Mouse (Mus musculus): ENCODE results near the gene Cd93.

Cd93 gene

DNA sequence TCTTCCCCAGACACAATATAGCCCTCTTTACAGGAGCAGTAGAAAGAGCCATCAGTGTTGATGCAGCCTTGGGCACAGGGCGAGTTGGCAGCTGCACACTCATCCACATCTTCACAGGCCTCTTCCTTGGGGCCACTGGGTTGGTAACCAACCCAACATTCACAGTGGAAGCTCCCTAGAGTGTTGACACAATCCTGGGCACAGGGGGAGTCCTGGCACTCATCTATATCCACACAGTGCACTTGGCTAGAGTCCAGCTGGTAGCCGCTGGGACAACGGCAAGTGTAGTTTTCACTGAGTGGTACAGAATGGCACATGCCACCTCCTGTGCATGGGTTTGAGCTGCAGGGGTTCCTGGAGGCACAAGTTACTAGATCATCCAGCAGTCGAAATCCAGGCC is 1.2 kb downstream of the Cd93 start:
- no peak for DNase-seq (ENCODE audit: low spot score)

DNA sequence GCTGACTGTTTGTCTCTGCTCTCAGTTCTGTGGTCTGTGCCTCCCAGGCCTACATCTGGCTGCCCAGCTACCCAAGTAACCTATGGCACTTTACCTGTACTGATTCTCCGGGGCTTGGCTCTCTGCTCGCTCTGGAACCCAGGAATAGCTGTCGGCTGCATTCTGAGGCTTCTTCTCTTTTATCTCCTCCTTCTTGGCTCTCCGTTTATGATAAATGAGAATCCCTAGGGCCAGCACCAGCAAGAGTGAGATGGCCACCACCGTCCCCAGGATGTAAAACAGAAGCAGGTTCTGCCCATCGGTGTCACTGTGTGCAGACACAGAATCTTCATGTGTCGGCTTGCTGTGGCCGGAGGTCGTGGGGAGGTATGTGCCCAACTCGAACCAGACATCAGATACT is 1.9 kb downstream of the Cd93 start:
- no peak for DNase-seq (ENCODE audit: low spot score)

DNA sequence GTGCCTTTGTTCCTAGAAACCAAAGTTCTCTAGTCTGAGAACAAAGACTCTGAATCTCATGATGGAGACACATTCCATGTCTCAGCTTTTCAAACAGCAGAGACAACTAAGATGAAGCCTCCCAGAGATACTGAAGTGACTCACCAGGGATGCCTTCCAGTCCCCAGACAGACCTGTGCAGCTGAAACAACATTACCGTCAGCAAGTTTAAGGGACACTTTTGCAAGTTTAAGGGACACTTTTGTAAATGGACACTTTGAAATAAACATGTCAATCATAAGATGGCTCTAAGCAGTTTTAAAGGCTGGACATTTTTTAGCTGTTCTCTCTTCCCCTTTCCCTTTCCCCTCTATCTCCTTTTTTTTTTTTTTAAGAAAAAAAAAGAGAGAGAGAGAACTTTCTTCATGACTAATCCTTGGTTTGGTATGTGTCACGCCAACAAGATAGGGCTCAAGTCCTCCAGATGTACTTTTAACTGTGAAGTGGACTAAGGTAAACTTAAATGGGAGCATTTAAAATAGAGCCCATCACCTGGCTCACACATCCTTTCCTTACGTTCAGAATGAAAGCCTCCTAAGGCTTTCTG is 3.6 kb downstream of the Cd93 start:
- no peak for DNase-seq (ENCODE audit: low spot score)

DNA sequence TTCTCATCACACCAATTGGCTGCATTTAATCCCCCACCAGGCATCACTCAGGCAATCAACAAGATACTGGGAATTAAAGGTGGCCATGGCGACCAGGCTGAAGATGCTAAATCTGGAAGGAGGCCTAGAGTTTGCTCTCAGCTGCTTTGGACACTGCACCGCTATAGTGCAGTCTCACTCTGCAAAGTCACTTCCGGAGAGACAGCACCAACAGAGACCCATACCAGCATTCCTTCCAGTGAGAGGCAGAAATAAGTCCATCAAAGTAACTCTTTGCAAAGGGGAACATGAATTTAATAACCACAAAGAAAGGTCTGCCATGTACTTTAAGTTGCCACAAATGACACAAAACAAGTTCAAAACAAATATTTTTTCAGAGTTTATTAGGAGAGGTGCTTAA is 7.1 kb downstream of the Cd93 start:
- no peak for DNase-seq (ENCODE audit: low spot score)

DNA sequence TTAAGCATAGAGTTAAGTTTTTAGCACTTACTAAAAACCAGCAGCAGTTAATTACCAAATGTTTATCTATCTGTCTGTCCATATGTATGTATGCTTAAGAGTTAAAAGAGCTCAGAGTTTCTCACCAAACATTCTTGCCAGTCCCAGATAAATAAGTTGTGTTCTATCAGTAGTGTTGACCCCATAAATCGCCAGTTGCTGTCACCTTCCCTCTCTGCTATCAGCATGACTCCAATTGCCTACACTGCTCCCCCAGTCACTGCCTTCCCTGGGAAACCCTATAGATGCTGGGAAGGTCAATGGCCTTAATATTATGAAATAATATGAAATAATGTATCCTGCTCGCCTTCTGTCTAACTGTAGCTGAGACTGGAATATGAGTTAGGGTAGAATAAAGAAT is 11.0 kb downstream of the Cd93 start:
- DNase-seq (ENCODE audit: low spot score), result no peak

DNA sequence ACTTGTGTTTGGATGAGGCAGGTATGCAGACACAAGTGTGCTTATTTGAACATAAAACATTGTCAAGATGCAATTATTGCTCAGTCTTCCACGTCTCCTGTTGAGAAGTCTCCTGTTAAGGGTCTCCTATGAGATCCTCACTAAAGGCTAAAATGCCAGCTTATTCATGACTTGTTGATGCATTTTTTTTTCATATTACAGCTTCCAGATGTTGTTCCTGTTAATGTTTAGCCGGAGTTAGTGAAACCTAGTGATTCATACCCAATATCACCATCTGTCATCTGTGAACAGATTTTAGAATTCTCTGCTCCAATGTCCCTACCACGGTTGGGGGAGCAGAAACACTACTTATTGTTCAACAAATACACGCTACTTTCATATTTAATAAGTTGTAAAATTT is 12.4 kb downstream of the Cd93 start:
- DNase-seq (ENCODE audit: low spot score), result no peak

DNA sequence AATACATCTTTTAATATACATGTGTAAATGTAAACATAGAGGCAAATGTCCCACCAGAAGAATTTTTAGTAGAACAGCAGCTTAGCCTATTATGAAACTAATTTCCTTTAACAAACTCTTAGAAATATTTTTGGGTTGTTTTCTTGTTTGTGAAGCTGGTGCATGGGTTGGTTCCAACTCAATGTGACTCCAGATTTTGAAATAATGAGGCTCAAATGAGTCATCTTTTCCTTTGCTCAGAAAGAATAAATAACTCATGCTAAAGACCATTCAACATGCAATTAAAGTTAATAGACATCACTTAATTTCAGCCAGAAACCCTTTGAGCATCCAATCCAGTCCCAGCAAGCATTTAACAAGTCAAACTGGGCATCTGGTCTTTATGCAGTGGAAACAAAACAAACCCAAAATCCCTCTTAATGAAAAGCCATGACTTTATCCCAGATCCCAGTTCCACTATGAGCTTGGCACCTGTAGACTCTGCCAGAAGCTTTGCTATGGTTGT is 14.3 kb downstream of the Cd93 start:
- no peak for DNase-seq (ENCODE audit: low spot score)

DNA sequence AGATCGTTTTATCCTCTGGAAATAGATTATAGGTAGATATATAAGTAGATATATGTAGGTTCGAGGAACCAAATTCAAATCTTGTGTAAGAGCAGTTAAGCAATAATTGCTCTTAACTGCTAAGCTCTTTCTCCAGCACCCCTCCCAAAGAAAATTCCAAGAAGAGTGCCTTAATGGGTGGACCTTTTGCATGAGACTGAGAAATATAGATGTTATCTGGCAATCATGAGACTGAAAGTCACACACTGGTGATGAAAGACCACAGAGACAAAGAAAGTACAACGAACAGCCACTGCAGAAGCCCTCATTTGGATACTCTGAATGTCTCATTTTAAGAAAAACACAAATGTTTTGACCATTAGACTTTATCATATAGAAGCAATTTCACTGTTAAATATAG is 14.8 kb downstream of the Cd93 start:
- no peak for DNase-seq (ENCODE audit: low spot score)

DNA sequence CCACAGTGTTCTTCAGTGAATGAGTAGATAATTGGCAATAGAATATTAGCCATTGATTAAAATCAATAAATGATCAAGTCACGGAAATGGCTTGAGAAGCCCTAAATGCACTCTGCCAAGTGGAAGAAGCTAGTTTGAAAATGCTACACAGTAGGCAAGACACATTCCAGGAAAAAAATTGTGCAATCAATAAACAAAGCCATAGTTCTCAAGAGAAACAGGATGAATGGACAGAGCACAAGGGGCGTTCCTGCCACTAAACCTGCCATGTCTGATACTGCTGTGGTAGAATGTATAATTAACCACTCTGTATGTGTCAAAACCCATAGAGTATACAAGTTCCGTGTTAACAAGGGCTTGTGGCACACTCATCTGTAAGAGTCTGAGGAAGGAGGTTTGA is 15.8 kb downstream of the Cd93 start:
- no peak for DNase-seq (ENCODE audit: low spot score)

DNA sequence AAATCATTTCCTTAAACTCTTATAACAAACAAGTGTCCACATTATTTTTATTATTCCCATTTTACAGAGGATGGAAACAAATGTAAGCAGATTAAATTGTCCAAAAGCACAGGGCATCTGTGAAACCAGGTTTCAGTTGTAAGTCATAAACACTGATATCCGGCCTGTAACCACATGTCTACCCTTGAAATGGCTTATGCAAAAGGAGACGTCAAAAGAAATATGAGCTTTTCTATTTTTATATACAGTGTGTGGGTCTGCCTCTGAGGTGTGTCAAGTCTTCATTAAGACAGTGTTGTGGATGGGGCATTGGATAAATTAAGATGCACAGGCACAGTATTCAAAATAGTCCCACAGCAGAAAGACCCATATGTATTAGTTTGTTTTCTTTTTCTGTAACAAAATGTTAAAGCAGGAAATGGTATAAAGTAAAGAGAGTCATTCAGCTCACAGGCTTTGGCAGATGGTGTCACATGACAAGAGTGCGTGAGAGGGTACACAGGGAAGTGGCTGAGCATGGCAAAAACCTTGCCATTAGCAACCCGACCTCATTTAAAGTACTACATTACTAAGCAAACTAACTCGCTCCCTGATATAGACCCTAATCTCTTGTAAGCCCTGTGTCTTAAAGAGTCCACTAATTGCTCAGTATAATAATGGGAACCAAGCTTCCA is 17.5 kb downstream of the Cd93 start:
- no peak for DNase-seq (ENCODE audit: low spot score)

DNA sequence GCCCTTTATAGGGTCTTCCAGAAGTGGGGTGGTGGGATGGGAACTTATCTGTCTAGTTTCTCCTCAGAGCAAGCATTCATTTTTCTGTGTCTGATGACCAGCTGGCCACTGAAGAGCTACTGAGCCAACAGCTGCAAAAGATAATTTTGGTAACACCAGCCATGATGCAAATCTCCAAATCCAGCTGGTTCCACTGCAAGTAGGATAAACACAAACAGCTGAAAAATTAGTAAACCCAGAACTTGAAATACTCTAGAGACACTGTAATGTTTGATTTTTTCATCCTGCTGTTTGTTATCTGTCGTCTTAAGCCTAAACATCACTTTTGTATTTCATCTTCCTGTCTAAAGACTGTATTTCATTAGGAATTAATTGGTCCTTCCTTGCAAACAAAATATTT is 21.7 kb downstream of the Cd93 start:
- no peak for DNase-seq (ENCODE audit: low spot score)

DNA sequence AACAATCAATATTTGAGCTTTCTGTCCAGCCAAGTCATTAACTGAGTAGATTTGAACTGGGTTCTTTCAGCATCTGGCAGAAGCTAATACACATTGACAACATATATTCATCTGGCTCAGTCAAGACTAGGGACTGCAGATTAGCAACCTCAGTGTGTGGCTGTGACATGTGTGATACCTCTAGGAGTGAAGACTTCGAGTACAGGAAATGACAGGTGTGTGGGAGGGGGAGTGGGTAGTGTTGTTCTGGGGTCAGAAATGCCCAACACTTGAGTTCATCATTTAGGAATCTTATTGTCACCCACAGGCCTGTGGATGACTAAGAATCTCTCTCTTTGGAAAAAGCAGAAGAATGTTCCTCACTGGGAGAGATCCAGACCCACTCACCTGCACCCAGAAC is 22.3 kb downstream of the Cd93 start:
- no peak for DNase-seq (ENCODE audit: low spot score)

DNA sequence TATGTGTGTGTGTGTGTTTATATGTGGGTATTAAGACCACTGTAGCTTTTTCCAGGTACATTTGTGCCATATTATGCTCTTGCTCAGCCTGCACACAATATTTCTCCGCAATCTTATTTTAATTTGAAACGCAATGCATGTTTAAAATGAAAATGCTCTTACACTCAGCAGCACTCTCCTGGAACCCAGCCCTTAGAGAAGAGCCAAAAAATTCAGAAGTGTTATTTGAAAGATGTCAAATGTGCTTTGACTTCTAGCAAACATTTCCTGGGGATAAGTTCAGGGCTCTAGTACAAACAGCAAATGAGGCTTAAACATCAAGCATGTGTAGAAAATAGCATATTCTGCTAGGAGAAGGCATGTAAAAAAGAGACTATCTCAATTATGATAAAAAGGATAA is 23.6 kb downstream of the Cd93 start:
- no peak for DNase-seq (ENCODE audit: low spot score)

DNA sequence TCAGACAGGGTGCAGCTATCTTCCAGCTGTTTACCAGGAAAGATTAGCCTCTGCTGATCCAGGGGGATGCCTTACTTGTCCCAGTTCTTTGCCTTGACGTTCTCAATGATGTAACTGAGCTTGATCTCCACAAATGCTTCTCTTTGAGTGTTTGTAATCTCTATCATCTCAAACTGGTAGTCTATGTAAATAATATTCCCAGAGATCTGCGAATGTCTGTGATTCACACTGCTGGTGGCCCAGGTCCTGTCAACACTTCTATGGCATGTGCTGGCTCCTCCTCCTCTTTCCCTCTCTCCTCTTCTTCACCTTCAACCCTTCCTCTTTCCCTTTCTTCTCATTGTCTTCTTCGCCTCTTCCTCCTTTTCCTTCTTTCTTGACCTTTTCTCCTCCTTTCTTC is 24.2 kb downstream of the Cd93 start:
- no peak for DNase-seq (ENCODE audit: low spot score)

DNA sequence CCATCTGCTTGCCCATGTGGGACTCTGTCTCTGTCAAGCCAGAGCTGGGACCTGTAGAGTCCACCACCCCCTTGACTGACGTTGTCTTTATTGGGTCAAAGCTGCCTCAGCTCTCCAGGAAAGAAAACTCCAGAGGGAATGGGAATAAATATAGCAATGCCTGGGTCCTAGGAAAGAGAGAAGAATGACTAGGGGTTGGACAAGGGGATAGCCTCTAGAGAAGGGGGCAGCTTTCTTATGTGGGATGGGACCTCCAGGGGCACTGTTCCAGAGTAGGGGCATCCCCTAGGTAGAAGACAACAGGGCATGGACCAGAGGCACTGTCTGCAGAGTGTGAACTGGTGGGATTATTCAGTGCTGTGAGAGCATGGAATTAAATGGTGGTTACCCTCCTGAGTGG is 33.5 kb downstream of the Cd93 start:
- no peak for DNase-seq (ENCODE audit: low spot score)

DNA sequence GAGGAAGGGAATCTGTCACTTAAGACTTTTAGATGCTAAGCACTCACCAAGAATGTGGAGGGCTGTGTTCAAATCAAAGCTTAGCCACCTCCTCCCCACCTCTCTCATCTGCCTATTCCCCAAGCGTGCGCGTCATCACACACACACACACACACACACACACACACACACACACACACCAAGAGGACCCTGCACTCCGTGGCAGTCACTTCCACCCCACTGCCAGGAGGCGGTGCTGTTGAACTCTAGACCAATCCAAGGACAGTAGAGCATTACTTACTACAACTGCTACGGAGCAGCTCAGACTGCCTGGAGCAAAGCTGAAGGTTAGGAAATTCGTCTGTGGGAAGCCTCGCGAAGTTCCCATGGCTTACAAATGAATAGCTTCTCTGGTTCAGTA is 34.2 kb downstream of the Cd93 start:
- peak; percentile 58 for DNase-seq (ENCODE audit: low spot score)

DNA sequence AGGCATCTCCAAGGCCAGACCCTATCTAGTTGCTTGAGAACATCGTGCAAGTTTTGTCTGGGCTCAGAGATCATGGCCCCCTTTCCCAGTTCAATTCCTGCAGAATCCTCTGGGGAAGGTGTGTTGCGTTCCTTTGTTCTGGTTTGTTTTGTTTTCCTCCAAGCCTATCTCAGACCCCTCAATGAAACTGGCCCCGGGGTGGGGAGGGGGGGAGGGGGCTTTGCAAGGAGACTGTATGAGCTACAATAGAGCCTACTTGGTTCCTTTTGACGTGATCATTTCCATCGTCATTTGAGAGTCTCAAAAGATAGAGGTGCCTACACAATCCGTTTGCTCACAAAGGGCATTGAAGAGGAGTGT is 34.6 kb downstream of the Cd93 start:
- DNase-seq (ENCODE audit: low spot score), result no peak

DNA sequence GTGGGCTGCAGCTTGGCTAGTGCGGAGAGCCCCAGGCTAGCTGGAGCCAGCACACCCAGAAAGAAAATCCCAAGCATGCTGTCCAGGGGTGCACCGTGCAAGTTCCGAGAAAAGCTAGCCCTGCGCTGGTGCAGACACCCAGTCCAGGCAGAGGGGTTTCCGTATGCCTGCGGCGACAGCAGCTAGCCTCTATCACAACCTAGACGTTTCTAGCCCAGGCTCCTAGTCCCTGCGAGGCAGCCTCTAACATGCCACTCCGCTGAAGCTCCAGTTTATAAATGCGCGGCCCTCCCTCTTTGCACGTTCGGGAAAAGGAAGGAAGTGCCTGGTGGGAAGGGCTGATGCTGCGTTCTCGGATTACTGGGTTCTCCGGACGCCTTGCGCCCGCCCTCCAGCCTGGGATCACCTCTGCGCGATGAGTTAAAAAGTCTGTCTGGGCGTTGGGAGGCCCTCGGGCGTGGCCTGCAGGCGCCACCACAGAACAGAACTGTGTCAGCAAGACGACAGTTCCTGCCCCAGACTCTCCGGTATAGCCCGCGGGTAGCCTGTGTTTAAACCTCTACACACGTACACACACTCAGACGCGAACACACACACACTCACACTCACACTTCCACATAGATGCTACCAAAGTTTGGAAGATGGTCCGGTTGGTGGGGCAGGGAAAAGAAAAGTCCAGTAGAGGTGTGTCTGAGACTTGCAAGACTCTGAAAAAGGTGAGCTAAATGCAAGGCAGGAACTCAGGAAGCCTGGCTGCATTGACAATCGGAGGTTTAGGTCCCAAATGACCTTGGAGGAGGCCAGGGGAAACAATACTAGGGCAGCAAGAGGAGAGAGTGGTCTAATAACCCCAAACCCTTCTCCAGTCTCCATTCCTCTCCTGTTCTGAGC is 35.2 kb downstream of the Cd93 start, which contains the start of gene Thbd:
Thbd (minus strand) TSS at position 319 of the 891 bp plus-strand sequence.
- DNase-seq (ENCODE audit: low spot score), result no peak

DNA sequence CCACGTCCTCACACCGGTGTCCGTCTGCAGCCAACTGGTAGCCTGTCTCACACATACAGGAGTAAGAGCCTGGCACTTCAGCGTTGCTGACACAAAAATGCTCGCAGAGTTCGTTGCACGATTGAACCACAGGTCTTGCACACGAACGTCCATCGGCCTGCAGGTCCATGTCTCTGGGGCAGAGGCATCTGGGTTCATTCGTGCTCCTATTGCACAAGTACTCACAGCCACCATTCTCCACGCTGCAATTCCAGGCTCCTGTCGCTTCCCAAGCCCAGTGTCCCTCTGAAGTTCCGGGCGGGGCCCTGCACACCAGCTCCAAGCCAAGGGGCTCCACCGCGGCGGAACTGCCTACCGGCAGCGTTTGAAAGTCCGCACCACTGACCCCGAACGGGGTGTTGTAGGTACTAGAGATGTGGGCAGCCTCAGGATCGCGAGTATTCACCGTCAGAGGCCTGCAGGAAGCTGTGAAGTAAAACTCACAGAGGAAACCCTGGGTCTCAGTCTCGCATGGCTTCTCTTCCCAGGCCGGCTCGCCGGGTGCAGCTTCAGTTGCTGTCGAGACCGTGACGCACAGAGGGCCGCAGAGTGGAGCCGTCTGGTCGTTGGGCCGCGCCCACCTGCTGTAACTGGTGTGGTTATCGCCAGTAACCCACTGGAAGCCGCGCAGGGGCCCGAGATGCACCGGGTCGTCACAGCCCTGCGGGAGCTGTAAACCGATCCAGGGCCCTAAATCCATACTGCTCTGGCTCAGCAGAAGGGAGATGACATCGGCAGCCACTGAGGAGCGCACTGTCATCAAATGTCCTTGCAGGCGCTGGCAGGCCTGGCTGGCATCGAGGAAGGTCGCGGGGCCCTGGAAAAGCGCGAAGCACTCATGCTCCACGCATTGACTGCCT is 36.1 kb downstream of the Cd93 start:
- no peak for DNase-seq (ENCODE audit: low spot score)

DNA sequence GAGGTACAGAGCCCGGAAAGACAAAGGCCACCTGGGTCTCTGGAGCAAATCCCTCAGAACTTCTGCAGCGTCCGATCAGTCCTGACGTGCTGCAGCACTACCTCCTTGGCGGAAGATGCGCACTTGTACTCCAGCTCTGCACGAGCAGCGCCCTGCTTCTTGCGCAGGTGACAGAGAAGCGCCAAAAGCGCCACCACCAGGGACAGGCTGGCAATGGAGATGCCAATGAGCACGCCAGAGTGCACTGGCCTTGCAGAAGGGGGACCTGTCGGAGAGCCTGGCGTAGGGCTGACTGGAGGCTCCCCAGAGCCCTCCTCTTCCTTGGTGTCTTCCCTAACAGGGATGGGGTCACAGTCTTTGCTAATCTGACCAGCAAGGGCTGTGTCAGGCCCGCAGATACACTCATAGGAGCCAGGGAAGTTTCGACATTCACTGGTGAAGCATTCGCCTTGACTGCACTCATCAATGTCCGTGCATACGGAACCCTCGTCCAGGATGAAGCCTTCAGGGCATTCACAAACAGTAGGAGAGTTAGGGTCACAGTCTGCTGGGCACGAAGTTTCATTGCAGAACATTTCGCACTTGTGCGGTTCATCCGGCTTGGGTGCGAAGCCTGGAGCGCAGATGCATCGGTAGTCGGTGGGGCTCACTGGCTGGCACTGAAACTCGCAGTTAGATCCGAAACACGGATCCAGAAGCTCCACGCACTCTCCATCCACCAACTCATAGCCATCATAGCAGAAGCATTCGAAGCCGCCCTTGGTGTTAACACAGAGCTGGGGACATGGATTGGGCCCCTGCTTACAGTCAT is 37.0 kb downstream of the Cd93 start:
- no peak for DNase-seq (ENCODE audit: low spot score)

DNA sequence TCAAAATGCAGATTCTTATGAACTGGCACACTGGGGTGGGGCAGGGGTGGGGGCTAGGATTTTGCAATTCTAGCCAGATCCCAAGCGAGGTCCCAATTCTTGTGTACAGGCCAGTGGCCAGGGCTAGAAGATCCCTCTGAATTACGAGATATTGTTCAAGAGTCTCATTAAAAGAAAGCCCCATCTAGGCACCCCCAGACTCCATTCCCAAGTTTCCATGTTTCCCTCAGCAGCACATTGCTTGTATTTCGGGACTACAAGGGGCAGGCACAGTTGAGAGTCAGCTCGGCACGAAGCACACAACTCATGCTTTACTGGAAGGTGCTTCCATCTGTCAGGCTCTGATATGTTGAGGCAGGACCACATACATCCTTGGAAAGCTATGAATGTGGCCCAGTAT is 38.5 kb downstream of the Cd93 start:
- no peak for DNase-seq (ENCODE audit: low spot score)

Data from left cerebral cortex, adult 11 months (tissue).